Mouse (Mus musculus) G1E (cell line): Measurements from ENCODE around the gene Myrf.

Experiments used
- CTCF ChIP-seq: IDR thresholded peaks from 2 replicates; pipeline ENCODE4 v1.5.1; 2012; ENCODE audit warnings: low read depth, low read length, inconsistent platforms, mixed read lengths
- GATA1 ChIP-seq: IDR thresholded peaks from 2 replicates; pipeline ENCODE4 v1.6.1; 2012; ENCODE audit warnings: borderline replicate concordance, low read length, inconsistent platforms, mixed read lengths

DNA sequence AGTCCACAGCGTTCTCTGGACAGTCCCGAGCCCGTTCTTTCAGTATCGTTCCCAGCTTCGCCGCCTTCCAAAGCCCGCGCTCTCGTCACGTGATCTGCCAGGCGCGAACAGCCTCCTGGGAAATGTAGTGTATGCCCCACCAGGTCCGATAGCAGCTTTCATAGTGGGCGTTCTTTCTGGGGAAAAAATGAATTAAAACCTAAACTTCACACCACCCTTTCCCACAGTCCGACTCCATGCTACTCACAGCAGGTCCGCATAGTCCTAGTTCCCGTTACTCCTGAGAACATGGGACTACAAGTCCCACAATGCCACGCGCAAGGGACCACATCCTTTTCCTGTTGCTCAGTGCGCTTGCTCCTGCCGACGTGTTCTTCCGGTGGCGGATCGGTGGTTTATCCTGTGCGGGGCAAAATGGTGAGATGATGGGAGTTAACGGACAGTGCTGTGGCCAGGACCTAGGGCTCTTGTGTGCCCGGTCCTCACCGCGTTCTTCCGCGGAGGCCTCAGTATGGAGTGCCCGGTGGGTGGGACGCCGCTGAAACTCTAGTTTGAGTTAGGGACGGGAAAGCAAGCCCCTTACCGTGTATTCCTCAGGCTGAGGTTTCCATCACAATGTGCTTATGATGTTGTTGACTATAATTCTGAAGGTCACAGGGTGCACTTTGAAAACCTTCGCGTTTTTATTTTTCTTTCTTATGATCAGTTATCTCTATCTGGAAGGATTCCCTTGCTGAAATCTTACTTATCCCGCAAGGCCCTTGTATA, 36.5 kb downstream of the Myrf start, which contains the start of the genes Tmem258 and Fen1:
- TF ChIP-seq CTCF (no peak), GATA1 (no peak)
